15 mouse cellular contexts compared by ENCODE assay signal in the genomic region with DNA sequence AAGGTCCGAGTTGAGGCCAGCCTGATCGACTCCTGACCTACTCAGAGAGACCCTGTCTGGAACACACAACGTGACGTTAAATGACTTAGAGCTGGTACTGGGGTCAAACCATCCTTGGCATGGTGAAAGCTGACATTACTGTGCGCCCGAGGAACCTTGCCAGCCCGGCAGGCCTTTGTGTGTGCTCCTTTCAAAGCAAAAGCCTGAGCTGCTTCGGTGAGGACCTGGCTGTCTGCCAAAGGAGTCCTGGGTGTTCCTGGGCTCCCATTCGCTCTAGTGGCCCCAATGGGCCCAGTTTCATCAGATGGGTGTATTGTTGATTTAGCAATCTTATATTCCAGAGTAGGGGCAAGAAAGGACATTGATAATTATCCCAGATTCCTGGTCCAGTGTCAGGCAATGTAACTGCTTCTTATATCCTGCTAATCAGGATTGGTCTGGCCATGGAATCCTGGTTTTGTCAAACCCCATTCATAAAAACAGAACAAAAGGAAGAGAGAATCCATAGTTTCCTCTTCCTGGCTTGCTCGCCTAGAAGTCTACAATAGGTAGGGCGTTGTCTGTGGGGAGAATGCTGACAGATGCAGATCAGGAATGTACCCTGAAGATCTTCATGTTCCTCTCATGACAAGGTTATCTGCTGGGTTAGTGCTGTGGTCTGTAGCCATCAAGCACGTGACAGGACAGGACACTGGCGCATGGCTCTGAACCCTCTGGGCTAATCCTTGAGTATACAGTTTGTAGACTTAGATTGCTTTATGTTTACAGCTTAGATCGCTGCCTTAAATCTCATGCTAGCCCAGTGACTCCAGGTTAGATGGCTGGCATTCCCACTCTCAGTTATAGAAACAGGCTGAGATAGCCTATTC. TPM values are rescaled to one million over a fixed set of nuclear protein-coding genes. Genes with fewer than 3 reads are reported as not detected.
DNase-seq lines count a peak whose midpoint lies in the region; ATAC-seq and TF ChIP-seq lines count a peak whose summit lies in the region.
"Had no signal": no experiment of that assay in that cellular context is flagged by ENCODE, and none has a peak within 500 bp of the region (broad histone marks: within the 10 kb centered on the region; RNA-seq: fewer than 3 reads in every experiment).

No protein-coding gene starts in this region.

- no peaks in the 10 kb centered on the region for H3K4me1 ChIP-seq in kidney, embryonic 14.5 days (ENCODE audit: control insufficient read depth, insufficient read depth, low read length)
- no peaks in the 10 kb centered on the region for H3K4me1 ChIP-seq in midbrain, embryonic 14.5 days (ENCODE audit: control insufficient read depth, insufficient read depth, low read length)
- peaks cover 12% of the 10 kb centered on the region for H3K4me1 ChIP-seq in midbrain, embryonic 10.5 days
- no peaks in the 10 kb centered on the region for H3K4me1 ChIP-seq in lung, postnatal 0 days (ENCODE audit: insufficient read depth, low read depth, low read length)
- H3K4me1 ChIP-seq in stomach, postnatal 0 days (replicated peaks; ENCODE audit: control insufficient read depth, insufficient read depth), result no peaks in the 10 kb centered on the region
- H3K4me1 ChIP-seq in midbrain, embryonic 16.5 days (ENCODE audit: control insufficient read depth, insufficient read depth, low read length), result peaks cover 2% of the 10 kb centered on the region; the same call in 1 of the 2 replicates
- H3K4me1 ChIP-seq: limb, embryonic 12.5 days had no signal

- no peaks in the 10 kb centered on the region for H3K9me3 ChIP-seq in kidney, embryonic 14.5 days (ENCODE audit: control insufficient read depth, low read length)
- no peaks in the 10 kb centered on the region for H3K9me3 ChIP-seq in midbrain, embryonic 14.5 days (ENCODE audit: control insufficient read depth, low read length)
- no peaks in the 10 kb centered on the region for H3K9me3 ChIP-seq in midbrain, embryonic 10.5 days (replicated peaks)
- H3K9me3 ChIP-seq in lung, postnatal 0 days (ENCODE audit: low read length), result no peaks in the 10 kb centered on the region
- H3K9me3 ChIP-seq in stomach, postnatal 0 days (ENCODE audit: control insufficient read depth, low read length), result no peaks in the 10 kb centered on the region
- H3K9me3 ChIP-seq in midbrain, embryonic 16.5 days (replicated peaks; ENCODE audit: control insufficient read depth, low read length, poor library complexity, severe bottlenecking), result no peaks in the 10 kb centered on the region; the same call in 1 of the 2 replicates
- H3K9me3 ChIP-seq: forebrain, embryonic 15.5 days; hindbrain, embryonic 12.5 days; limb, embryonic 12.5 days; neural tube, embryonic 13.5 days had no signal

- DNase-seq in kidney, postnatal 10 days, result peak; percentile 43
- DNase-seq in midbrain, embryonic 14.5 days, result peak; percentile 20
- DNase-seq in midbrain, embryonic 10.5 days (ENCODE audit: low spot score), result no peak
- peak; percentile 32 for DNase-seq in lung, postnatal 0 days (ENCODE audit: low spot score)
- DNase-seq in stomach, postnatal 0 days (ENCODE audit: low spot score), result no peak
- DNase-seq: embryo, embryonic 11 days; heart, adult 18-20 months; thymus, postnatal 25 days had no signal

- no peak for TF ChIP-seq CTCF in lung, postnatal 0 days (IDR thresholded peaks at IDR 0.05)
- TF ChIP-seq CTCF in stomach, postnatal 0 days (IDR thresholded peaks at IDR 0.05; ENCODE audit: low read depth), result no peak

- H3K27ac ChIP-seq in kidney, embryonic 14.5 days (ENCODE audit: low read depth, low read length), result no peak overlapping the region
- no peak overlapping the region for H3K27ac ChIP-seq in midbrain, embryonic 14.5 days (replicated peaks; ENCODE audit: low read depth, low read length)
- no peak overlapping the region for H3K27ac ChIP-seq in midbrain, embryonic 10.5 days (replicated peaks)
- H3K27ac ChIP-seq in lung, postnatal 0 days (ENCODE audit: low read length), result no peak overlapping the region
- 0 out of 2 replicates have a peak overlapping the region, but pooled peaks have one; percentile 13 for H3K27ac ChIP-seq in stomach, postnatal 0 days (replicated peaks)
- H3K27ac ChIP-seq in midbrain, embryonic 16.5 days (ENCODE audit: low read length), result no peak overlapping the region
- H3K27ac ChIP-seq: forebrain, embryonic 15.5 days; hindbrain, embryonic 12.5 days; limb, embryonic 12.5 days; macrophage; neural tube, embryonic 13.5 days had no signal

- TF ChIP-seq EP300 in lung, postnatal 0 days (IDR thresholded peaks at IDR 0.05), result no peak
- no peak for TF ChIP-seq EP300 in stomach, postnatal 0 days (optimal IDR thresholded peaks at IDR 0.05)

- no peaks in the 10 kb centered on the region for H3K27me3 ChIP-seq in kidney, embryonic 14.5 days (ENCODE audit: control insufficient read depth, insufficient read depth, low read length)
- no peaks in the 10 kb centered on the region for H3K27me3 ChIP-seq in midbrain, embryonic 14.5 days (ENCODE audit: control insufficient read depth, insufficient read depth, low read length)
- no peaks in the 10 kb centered on the region for H3K27me3 ChIP-seq in midbrain, embryonic 10.5 days (ENCODE audit: low read depth, poor library complexity, severe bottlenecking)
- no peaks in the 10 kb centered on the region for H3K27me3 ChIP-seq in lung, postnatal 0 days (replicated peaks; ENCODE audit: insufficient read depth, low read length)
- H3K27me3 ChIP-seq in stomach, postnatal 0 days (ENCODE audit: control insufficient read depth, insufficient read depth, low read length), result no peaks in the 10 kb centered on the region
- no peaks in the 10 kb centered on the region for H3K27me3 ChIP-seq in midbrain, embryonic 16.5 days (ENCODE audit: control insufficient read depth, insufficient read depth, low read depth, low read length)
- H3K27me3 ChIP-seq: forebrain, embryonic 15.5 days; hindbrain, embryonic 12.5 days; limb, embryonic 12.5 days; neural tube, embryonic 13.5 days had no signal

- 89% methylated on average over 14 of the region's 14 CpGs for WGBS in kidney, embryonic 14.5 days
- WGBS in midbrain, embryonic 14.5 days, result 79% methylated on average over 14 of the region's 14 CpGs
- 91% methylated on average over 14 of the region's 14 CpGs for WGBS in midbrain, embryonic 10.5 days
- 68% methylated on average over 14 of the region's 14 CpGs for WGBS in lung, postnatal 0 days
- 67% methylated on average over 14 of the region's 14 CpGs for whole genome bisulfite sequencing in stomach, postnatal 0 days
- 79% methylated on average over 14 of the region's 14 CpGs for WGBS in midbrain, embryonic 16.5 days

- no peak overlapping the region for H3K9ac ChIP-seq in kidney, embryonic 14.5 days (ENCODE audit: low read depth, low read length)
- H3K9ac ChIP-seq in midbrain, embryonic 14.5 days (replicated peaks; ENCODE audit: low read length), result no peak overlapping the region
- no peak overlapping the region for H3K9ac ChIP-seq in lung, postnatal 0 days (replicated peaks; ENCODE audit: low read depth)
- H3K9ac ChIP-seq in stomach, postnatal 0 days (ENCODE audit: low read length), result no peak overlapping the region
- no peak overlapping the region for H3K9ac ChIP-seq in midbrain, embryonic 16.5 days (ENCODE audit: low read depth, low read length)
- H3K9ac ChIP-seq: forebrain, embryonic 15.5 days; hindbrain, embryonic 12.5 days; limb, embryonic 12.5 days; neural tube, embryonic 13.5 days had no signal

- H3K4me3 ChIP-seq in kidney, embryonic 14.5 days (ENCODE audit: low read length), result no peak overlapping the region
- H3K4me3 ChIP-seq in midbrain, embryonic 14.5 days (replicated peaks; ENCODE audit: low read depth, low read length), result no peak overlapping the region
- H3K4me3 ChIP-seq in midbrain, embryonic 10.5 days, result no peak overlapping the region
- H3K4me3 ChIP-seq in lung, postnatal 0 days (ENCODE audit: low read depth, low read length), result no peak overlapping the region
- no peak overlapping the region for H3K4me3 ChIP-seq in stomach, postnatal 0 days (ENCODE audit: low read depth, low read length)
- no peak overlapping the region for H3K4me3 ChIP-seq in midbrain, embryonic 16.5 days (ENCODE audit: low read depth, low read length)
- H3K4me3 ChIP-seq: forebrain, embryonic 15.5 days; hindbrain, embryonic 12.5 days; limb, embryonic 12.5 days; neural tube, embryonic 13.5 days had no signal

- peaks cover 45% of the 10 kb centered on the region for H3K36me3 ChIP-seq in kidney, embryonic 14.5 days (ENCODE audit: control insufficient read depth, insufficient read depth, low read length)
- H3K36me3 ChIP-seq in midbrain, embryonic 14.5 days (ENCODE audit: control insufficient read depth, insufficient read depth, low read length), result peaks cover 4% of the 10 kb centered on the region; the same call in 1 of the 2 replicates
- peaks cover 52% of the 10 kb centered on the region for H3K36me3 ChIP-seq in midbrain, embryonic 10.5 days
- no peaks in the 10 kb centered on the region for H3K36me3 ChIP-seq in lung, postnatal 0 days (ENCODE audit: insufficient read depth, low read length)
- H3K36me3 ChIP-seq in stomach, postnatal 0 days (ENCODE audit: control insufficient read depth, insufficient read depth, low read length), result peaks cover 4% of the 10 kb centered on the region; the same call in 1 of the 2 replicates
- H3K36me3 ChIP-seq in midbrain, embryonic 16.5 days (ENCODE audit: control insufficient read depth, insufficient read depth, low read length), result no peaks in the 10 kb centered on the region

- no peak overlapping the region for H3K4me2 ChIP-seq in kidney, embryonic 14.5 days (replicated peaks; ENCODE audit: low read depth, low read length)
- no peak overlapping the region for H3K4me2 ChIP-seq in midbrain, embryonic 14.5 days (ENCODE audit: low read length)
- no peak overlapping the region for H3K4me2 ChIP-seq in lung, postnatal 0 days (replicated peaks; ENCODE audit: low read depth, low read length)
- H3K4me2 ChIP-seq in stomach, postnatal 0 days (replicated peaks; ENCODE audit: low read depth), result no peak overlapping the region
- H3K4me2 ChIP-seq in midbrain, embryonic 16.5 days (ENCODE audit: low read length), result no peak overlapping the region
- H3K4me2 ChIP-seq: forebrain, embryonic 15.5 days; hindbrain, embryonic 12.5 days; limb, embryonic 12.5 days; neural tube, embryonic 13.5 days had no signal

- ATAC-seq in kidney, embryonic 14.5 days (ENCODE audit: low FRiP score, low TSS enrichment), result no peak
- ATAC-seq in midbrain, embryonic 14.5 days (ENCODE audit: low FRiP score, low TSS enrichment), result no peak
- no peak for ATAC-seq in lung, postnatal 0 days
- ATAC-seq in stomach, postnatal 0 days (ENCODE audit: low FRiP score, low TSS enrichment), result no peak
- no peak for ATAC-seq in midbrain, embryonic 16.5 days
- ATAC-seq: forebrain, embryonic 15.5 days had no signal

RNA-seq across cellular contexts. Expression of a gene that starts 7.4 kb away (rescaled TPM):
- polyA plus RNA-seq in kidney, embryonic 14.5 days (2014; fragmentation: Nextera tagmentation; extraction: Ambion mirVana), result 13.8 and 24.8 TPM in 2 replicates
- polyA plus RNA-seq in midbrain, embryonic 14.5 days (2014; fragmentation: Nextera tagmentation; extraction: Ambion mirVana), result 15.0 and 15.5 TPM in 2 replicates
- 17.7 and 19.6 TPM in 2 replicates for polyA plus RNA-seq in midbrain, embryonic 10.5 days (2016; fragmentation: Nextera tagmentation; extraction: Ambion mirVana)
- 5.6 and 6.4 TPM in 2 replicates for polyA plus RNA-seq in lung, postnatal 0 days (2015; fragmentation: Nextera tagmentation; extraction: Ambion mirVana)
- polyA plus RNA-seq in stomach, postnatal 0 days (2015; fragmentation: Nextera tagmentation; extraction: Ambion mirVana), result 5.6 and 6.5 TPM in 2 replicates
- polyA plus RNA-seq in midbrain, embryonic 16.5 days (2015; fragmentation: Nextera tagmentation; extraction: Ambion mirVana), result 12.6 and 14.9 TPM in 2 replicates

RNA-seq across cellular contexts. Expression of a gene that starts 19.3 kb away (rescaled TPM):
- 49.2 and 57.6 TPM in 2 replicates for polyA plus RNA-seq in kidney, embryonic 14.5 days (2014; fragmentation: Nextera tagmentation; extraction: Ambion mirVana)
- polyA plus RNA-seq in midbrain, embryonic 14.5 days (2014; fragmentation: Nextera tagmentation; extraction: Ambion mirVana), result 5.8 and 11.7 TPM in 2 replicates
- polyA plus RNA-seq in midbrain, embryonic 10.5 days (2016; fragmentation: Nextera tagmentation; extraction: Ambion mirVana), result 54.4 and 55.8 TPM in 2 replicates
- 4.5 and 5.5 TPM in 2 replicates for polyA plus RNA-seq in lung, postnatal 0 days (2015; fragmentation: Nextera tagmentation; extraction: Ambion mirVana)
- polyA plus RNA-seq in stomach, postnatal 0 days (2015; fragmentation: Nextera tagmentation; extraction: Ambion mirVana), result 61.1 and 61.3 TPM in 2 replicates
- 4.7 and 5.4 TPM in 2 replicates for polyA plus RNA-seq in midbrain, embryonic 16.5 days (2015; fragmentation: Nextera tagmentation; extraction: Ambion mirVana)

Comparison
In these comparisons a context has a peak if more than half of its experiments do, and no peak if none do; other contexts are left out.
1. DNase-seq: peak in kidney, postnatal 10 days (single experiment), midbrain, embryonic 14.5 days (single experiment) and lung, postnatal 0 days (single experiment); none in midbrain, embryonic 10.5 days (single experiment) and stomach, postnatal 0 days (single experiment).